Mouse (Mus musculus): ENCODE results near the gene Snx32. TPM values are rescaled to one million over a fixed set of nuclear protein-coding genes. Genes with fewer than 3 reads are reported as not detected.

Gene Snx32
- polyA plus RNA-seq, 1 experiment from 2014 or later, result 17.2 TPM

DNA sequence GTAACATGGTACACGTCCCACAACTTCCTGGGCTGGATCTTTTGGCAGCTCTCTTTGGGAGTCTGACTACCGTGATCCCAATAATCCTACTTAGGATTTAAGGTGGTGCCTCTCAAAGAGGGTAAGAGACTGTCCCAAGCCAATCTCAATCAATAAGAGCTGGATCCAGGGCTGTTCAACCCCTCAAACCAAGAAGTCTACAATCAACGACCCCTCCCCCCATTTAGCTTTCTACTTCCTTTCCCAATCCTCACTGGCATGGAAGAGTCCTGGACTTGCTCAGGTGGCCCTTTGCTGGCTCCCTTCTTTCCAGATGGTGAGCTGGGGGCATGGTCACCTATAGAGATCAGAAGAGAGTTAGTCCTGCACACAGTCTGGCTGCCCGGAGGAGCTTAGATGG, 23.6 kb downstream of the Snx32 start:
- Histone ChIP-seq H3K4me2 (ENCODE audit: low read depth, low read length) (peak overlapping the region; percentile 17; the same call in 1 of the 2 replicates), H3K27me3 (ENCODE audit: control insufficient read depth, insufficient read depth, low read length) (no peaks in the 10 kb centered on the region), H3K27ac (ENCODE audit: low read length) (no peak overlapping the region), H3K9ac (ENCODE audit: low read length) (no peak overlapping the region), H3K9me3 (replicated peaks; ENCODE audit: control insufficient read depth, low read length) (no peaks in the 10 kb centered on the region), H3K36me3 (ENCODE audit: control insufficient read depth, insufficient read depth) (peaks cover 21% of the 10 kb centered on the region), H3K4me3 (ENCODE audit: low read length) (no peak overlapping the region; the same call in 1 of the 2 replicates), H3K4me1 (ENCODE audit: control insufficient read depth, insufficient read depth, low read length) (peaks cover 21% of the 10 kb centered on the region)
- no peak for ATAC-seq (replicated peaks; ENCODE audit: extremely low read depth, insufficient read depth, low FRiP score)
- 77% methylated on average over 4 of the region's 4 CpGs for WGBS

DNA sequence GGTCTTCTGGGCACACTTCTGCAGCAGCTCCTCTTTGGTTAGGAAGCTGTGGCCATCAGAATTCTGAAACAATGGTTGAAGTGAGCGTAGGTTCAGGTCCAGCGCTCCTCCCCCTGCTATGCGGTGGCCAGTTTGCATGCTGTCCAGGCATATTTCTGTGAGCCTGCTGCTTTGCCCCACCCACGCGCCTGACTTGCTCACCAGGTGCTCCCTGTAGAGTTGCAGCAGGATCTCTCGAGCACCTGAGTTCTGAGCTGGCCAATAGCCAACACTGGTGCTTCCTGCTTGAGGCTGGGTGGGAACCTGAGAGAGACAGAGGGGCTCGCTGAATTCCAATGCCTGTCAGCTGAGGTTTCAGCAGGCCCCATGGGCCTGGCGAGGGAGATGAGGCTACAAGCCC, 24.1 kb downstream of the Snx32 start:
- H3K27me3 ChIP-seq (ENCODE audit: control insufficient read depth, insufficient read depth, low read length), result no peaks in the 10 kb centered on the region
- H3K27ac ChIP-seq (ENCODE audit: low read length), result no peak overlapping the region
- H3K4me3 ChIP-seq (ENCODE audit: low read length), result no peak overlapping the region
- no peaks in the 10 kb centered on the region for H3K9me3 ChIP-seq (replicated peaks; ENCODE audit: control insufficient read depth, low read length)
- peaks cover 20% of the 10 kb centered on the region for H3K4me1 ChIP-seq (ENCODE audit: control insufficient read depth, insufficient read depth, low read length)
- no peak overlapping the region for H3K9ac ChIP-seq (ENCODE audit: low read length)
- ATAC-seq (replicated peaks; ENCODE audit: extremely low read depth, insufficient read depth, low FRiP score), result no peak
- H3K36me3 ChIP-seq (ENCODE audit: control insufficient read depth, insufficient read depth), result peaks cover 25% of the 10 kb centered on the region
- H3K4me2 ChIP-seq (ENCODE audit: low read depth, low read length), result no peak overlapping the region
- 80% methylated on average over 8 of the region's 8 CpGs for WGBS

DNA sequence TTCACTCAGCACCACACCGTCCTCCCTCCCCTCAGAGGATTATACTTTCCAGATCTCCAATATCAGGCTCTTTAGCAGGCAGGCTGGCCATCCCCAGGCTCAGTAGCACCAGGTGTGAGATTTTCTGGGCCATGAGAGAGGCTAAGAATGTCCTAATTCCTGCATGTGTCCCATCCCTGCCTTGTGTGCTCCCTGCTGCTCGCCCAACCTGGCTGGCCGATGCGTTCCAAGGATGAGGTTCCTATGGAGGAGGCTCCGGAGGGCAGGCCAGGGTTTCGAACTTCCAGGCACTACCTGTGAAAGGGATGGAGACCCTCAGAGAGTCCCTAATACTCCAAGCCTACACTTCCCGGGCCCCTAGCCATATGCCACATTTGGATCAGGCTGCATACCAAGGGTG, 24.5 kb downstream of the Snx32 start:
- no peak for ATAC-seq (replicated peaks; ENCODE audit: extremely low read depth, insufficient read depth, low FRiP score)
- H3K27me3 ChIP-seq (ENCODE audit: control insufficient read depth, insufficient read depth, low read length), result no peaks in the 10 kb centered on the region
- H3K9me3 ChIP-seq (replicated peaks; ENCODE audit: control insufficient read depth, low read length), result no peaks in the 10 kb centered on the region
- peaks cover 20% of the 10 kb centered on the region for H3K4me1 ChIP-seq (ENCODE audit: control insufficient read depth, insufficient read depth, low read length)
- no peak overlapping the region for H3K4me2 ChIP-seq (ENCODE audit: low read depth, low read length)
- no peak overlapping the region for H3K4me3 ChIP-seq (ENCODE audit: low read length)
- 91% methylated on average over 7 of the region's 7 CpGs for WGBS
- H3K9ac ChIP-seq (ENCODE audit: low read length), result no peak overlapping the region
- H3K36me3 ChIP-seq (ENCODE audit: control insufficient read depth, insufficient read depth), result peaks cover 26% of the 10 kb centered on the region
- no peak overlapping the region for H3K27ac ChIP-seq (ENCODE audit: low read length)

DNA sequence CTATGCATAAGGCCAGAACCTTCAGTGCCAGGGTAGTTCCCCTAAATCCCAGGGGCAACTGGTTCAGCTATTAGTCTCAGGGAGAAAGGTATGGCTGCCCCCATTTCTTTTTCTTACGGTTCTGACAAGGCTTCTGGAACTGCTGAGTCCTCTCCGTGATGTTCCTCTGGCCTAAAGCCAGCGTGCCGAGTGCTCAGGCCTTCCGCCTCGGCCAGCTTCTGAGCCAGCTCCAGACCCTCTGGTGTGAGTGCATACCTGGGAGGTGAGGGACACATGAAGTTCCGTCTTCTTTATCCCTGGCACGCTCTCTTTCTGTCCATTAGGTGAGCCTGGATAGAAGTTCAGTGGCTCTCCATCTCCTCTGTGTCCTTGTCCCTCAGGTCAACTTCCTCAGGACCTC, 25.0 kb downstream of the Snx32 start:
- H3K4me2 ChIP-seq (ENCODE audit: low read depth, low read length), result no peak overlapping the region
- peaks cover 20% of the 10 kb centered on the region for H3K4me1 ChIP-seq (ENCODE audit: control insufficient read depth, insufficient read depth, low read length)
- 87% methylated on average over 8 of the region's 8 CpGs for WGBS
- H3K36me3 ChIP-seq (ENCODE audit: control insufficient read depth, insufficient read depth), result peaks cover 29% of the 10 kb centered on the region
- H3K27me3 ChIP-seq (ENCODE audit: control insufficient read depth, insufficient read depth, low read length), result no peaks in the 10 kb centered on the region
- ATAC-seq (replicated peaks; ENCODE audit: extremely low read depth, insufficient read depth, low FRiP score), result no peak
- no peaks in the 10 kb centered on the region for H3K9me3 ChIP-seq (replicated peaks; ENCODE audit: control insufficient read depth, low read length)
- H3K9ac ChIP-seq (ENCODE audit: low read length), result no peak overlapping the region
- H3K4me3 ChIP-seq (ENCODE audit: low read length), result no peak overlapping the region
- H3K27ac ChIP-seq (ENCODE audit: low read length), result no peak overlapping the region

DNA sequence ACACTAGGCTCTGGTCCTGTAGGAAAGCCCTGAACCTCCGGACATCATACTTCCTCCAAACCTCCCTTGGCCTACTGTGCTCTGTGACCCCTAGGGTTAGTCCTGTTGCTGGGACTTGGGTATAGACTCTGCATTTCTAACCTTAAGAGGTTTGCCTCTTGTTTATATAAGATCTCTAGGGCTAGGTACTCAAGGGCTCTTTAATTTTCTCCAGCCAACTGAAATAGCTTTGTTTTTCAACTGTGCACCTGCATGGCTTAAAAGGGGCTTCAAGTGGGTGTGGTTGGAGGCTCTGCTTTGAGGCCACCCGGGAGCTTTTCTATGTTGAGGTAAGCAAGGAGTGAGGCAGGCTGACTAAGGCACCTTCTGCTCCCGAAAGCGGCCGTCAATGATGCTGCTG, 25.8 kb downstream of the Snx32 start:
- peaks cover 16% of the 10 kb centered on the region for H3K4me1 ChIP-seq (ENCODE audit: control insufficient read depth, insufficient read depth, low read length)
- no peak overlapping the region for H3K9ac ChIP-seq (ENCODE audit: low read length)
- WGBS, result 81% methylated on average over 5 of the region's 5 CpGs
- ATAC-seq (replicated peaks; ENCODE audit: extremely low read depth, insufficient read depth, low FRiP score), result no peak
- H3K9me3 ChIP-seq (replicated peaks; ENCODE audit: control insufficient read depth, low read length), result no peaks in the 10 kb centered on the region
- H3K4me2 ChIP-seq (ENCODE audit: low read depth, low read length), result no peak overlapping the region
- H3K27ac ChIP-seq (ENCODE audit: low read length), result no peak overlapping the region
- H3K27me3 ChIP-seq (ENCODE audit: control insufficient read depth, insufficient read depth, low read length), result no peaks in the 10 kb centered on the region
- H3K36me3 ChIP-seq (ENCODE audit: control insufficient read depth, insufficient read depth), result peaks cover 33% of the 10 kb centered on the region
- H3K4me3 ChIP-seq (ENCODE audit: low read length), result no peak overlapping the region

DNA sequence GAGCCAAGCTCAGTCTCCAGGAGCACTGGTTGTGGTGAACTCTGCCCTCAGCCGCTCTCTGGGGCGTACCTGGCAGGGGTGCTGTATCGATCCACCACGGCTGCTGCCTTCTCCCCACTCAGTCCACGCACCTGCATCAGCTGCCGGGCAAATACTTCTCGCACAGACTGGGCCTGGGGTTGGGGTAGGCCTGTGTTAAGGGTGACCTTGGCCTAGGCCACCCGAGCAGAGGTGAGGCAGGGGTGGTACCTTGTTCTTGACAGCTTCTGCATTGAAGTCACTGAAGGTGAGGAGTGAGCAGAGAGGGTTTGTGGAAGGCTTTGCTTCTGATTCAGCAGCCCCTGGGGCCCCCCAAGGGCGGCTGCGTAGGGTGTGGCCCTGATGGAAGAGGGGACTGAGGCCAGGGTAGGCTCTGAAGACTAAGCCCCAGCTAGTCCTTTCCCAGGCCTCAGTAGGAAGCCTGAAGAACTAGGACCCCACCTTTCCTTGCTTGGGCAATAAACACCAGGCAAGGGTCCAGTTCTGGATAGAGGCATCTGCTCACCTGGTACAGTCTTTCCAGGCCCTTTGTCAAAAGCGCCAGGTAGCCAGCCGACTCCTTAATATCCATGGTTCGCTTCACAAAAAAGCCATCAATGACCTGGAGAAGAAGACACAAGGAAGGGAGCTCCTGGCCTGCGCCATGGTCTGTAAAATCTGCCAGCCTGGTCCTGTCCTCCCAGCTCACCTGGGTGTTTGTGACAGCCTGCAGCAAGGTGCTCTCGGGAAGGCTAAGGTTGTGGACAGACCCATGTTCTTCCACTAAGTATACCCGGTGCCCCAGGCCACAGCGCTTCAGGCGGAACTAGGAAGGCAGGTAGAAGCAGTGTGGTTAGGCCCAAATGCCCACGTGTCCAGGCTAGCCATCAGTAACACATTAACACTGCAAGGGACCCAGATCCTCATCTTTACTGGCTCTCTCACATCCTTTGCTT, 26.7 kb downstream of the Snx32 start:
- 91% methylated on average over 19 of the region's 19 CpGs for WGBS
- ATAC-seq (replicated peaks; ENCODE audit: extremely low read depth, insufficient read depth, low FRiP score), result no peak
- Histone ChIP-seq H3K9me3 (replicated peaks; ENCODE audit: control insufficient read depth, low read length) (no peaks in the 10 kb centered on the region), H3K4me3 (ENCODE audit: low read length) (no peak overlapping the region), H3K4me1 (ENCODE audit: control insufficient read depth, insufficient read depth, low read length) (peaks cover 15% of the 10 kb centered on the region), H3K27me3 (ENCODE audit: control insufficient read depth, insufficient read depth, low read length) (no peaks in the 10 kb centered on the region), H3K36me3 (ENCODE audit: control insufficient read depth, insufficient read depth) (peaks cover 33% of the 10 kb centered on the region), H3K9ac (ENCODE audit: low read length) (no peak overlapping the region), H3K4me2 (ENCODE audit: low read depth, low read length) (no peak overlapping the region), H3K27ac (ENCODE audit: low read length) (no peak overlapping the region)

DNA sequence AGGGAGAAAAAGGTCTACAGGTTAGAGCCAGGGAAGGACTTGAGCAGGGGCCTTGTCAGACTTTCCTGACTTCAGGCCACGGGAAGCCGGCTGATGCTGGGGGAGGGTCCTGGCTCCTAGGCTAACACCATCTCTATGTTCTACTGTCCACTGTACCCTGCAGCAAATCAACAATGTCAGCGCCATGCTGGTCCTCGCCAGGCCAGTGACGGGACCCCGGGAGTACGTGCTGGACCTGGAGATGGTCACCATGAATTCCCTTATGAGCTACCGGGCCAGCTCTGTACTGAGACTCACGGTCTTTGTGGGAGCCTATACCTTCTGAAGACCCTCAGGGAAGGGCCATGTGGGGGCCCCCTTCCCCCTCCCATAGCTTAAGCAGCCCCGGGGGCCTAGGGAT, 28.9 kb downstream of the Snx32 start:
- no peak overlapping the region for H3K4me3 ChIP-seq (ENCODE audit: low read length)
- no peak for ATAC-seq (replicated peaks; ENCODE audit: extremely low read depth, insufficient read depth, low FRiP score)
- no peaks in the 10 kb centered on the region for H3K9me3 ChIP-seq (replicated peaks; ENCODE audit: control insufficient read depth, low read length)
- H3K9ac ChIP-seq (ENCODE audit: low read length), result no peak overlapping the region
- 0 out of 2 replicates have a peak, but pooled peaks cover 1% of the 10 kb centered on the region for H3K4me1 ChIP-seq (ENCODE audit: control insufficient read depth, insufficient read depth, low read length)
- no peak overlapping the region for H3K4me2 ChIP-seq (ENCODE audit: low read depth, low read length)
- H3K27me3 ChIP-seq (ENCODE audit: control insufficient read depth, insufficient read depth, low read length), result no peaks in the 10 kb centered on the region
- H3K27ac ChIP-seq (ENCODE audit: low read length), result no peak overlapping the region
- WGBS, result 89% methylated on average over 10 of the region's 10 CpGs
- peaks cover 33% of the 10 kb centered on the region for H3K36me3 ChIP-seq (ENCODE audit: control insufficient read depth, insufficient read depth)

DNA sequence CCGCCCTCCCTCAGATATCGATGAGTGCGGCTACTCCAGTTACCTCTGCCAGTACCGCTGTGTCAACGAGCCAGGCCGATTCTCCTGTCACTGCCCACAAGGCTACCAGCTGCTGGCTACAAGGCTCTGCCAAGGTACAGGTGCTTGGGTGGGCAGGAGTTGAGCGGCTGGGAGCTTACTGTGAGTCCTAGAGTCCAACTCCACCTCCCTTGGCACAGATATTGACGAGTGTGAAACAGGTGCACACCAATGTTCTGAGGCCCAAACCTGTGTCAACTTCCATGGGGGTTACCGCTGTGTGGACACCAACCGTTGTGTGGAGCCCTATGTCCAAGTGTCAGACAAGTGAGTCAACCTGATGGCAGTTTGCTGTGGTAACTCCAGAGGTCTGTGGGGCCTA, 30.3 kb downstream of the Snx32 start:
- WGBS, result 88% methylated on average over 10 of the region's 10 CpGs
- Histone ChIP-seq H3K4me3 (ENCODE audit: low read length) (no peak overlapping the region), H3K36me3 (ENCODE audit: control insufficient read depth, insufficient read depth) (peaks cover 23% of the 10 kb centered on the region), H3K9ac (ENCODE audit: low read length) (no peak overlapping the region), H3K4me1 (ENCODE audit: control insufficient read depth, insufficient read depth, low read length) (peaks cover 7% of the 10 kb centered on the region), H3K4me2 (ENCODE audit: low read depth, low read length) (no peak overlapping the region), H3K9me3 (replicated peaks; ENCODE audit: control insufficient read depth, low read length) (no peaks in the 10 kb centered on the region), H3K27ac (ENCODE audit: low read length) (no peak overlapping the region), H3K27me3 (ENCODE audit: control insufficient read depth, insufficient read depth, low read length) (no peaks in the 10 kb centered on the region)
- no peak for ATAC-seq (replicated peaks; ENCODE audit: extremely low read depth, insufficient read depth, low FRiP score)

DNA sequence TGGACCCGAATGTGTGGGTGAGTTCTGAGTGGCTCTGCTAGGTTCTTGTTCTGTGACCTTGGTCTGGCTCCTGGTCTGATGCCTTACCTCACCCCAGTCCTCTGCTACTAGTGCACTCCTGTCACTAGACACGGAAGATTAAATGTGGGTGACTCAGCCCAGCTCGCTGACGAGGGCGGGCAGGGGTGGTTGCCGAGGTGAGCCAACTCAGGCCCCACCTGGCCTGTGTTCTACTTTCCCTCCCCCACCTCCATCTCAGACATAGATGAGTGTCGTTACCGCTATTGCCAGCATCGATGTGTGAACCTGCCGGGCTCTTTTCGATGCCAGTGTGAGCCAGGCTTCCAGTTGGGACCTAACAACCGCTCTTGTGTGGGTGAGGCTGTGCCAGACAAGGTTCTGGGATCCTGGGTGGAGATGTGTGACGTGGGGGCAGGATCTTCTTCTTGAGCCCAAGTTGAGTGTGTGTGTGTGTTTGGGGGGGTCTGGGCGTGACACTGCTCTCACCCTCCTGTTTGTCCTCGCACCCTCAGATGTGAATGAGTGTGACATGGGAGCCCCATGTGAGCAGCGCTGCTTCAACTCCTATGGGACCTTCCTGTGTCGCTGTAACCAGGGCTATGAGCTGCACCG, 32.6 kb downstream of the Snx32 start:
- peaks cover 20% of the 10 kb centered on the region for H3K36me3 ChIP-seq (ENCODE audit: control insufficient read depth, insufficient read depth)

More for the DNA sequence above, 32.6 kb downstream of the Snx32 start:
- WGBS, result 90% methylated on average over 18 of the region's 18 CpGs
- H3K4me3 ChIP-seq (ENCODE audit: low read length), result no peak overlapping the region
- H3K27ac ChIP-seq (ENCODE audit: low read length), result no peak overlapping the region
- H3K4me2 ChIP-seq (ENCODE audit: low read depth, low read length), result no peak overlapping the region
- no peaks in the 10 kb centered on the region for H3K9me3 ChIP-seq (replicated peaks; ENCODE audit: control insufficient read depth, low read length)
- H3K4me1 ChIP-seq (ENCODE audit: control insufficient read depth, insufficient read depth, low read length), result peaks cover 8% of the 10 kb centered on the region
- no peaks in the 10 kb centered on the region for H3K27me3 ChIP-seq (ENCODE audit: control insufficient read depth, insufficient read depth, low read length)
- no peak overlapping the region for H3K9ac ChIP-seq (ENCODE audit: low read length)
- no peak for ATAC-seq (replicated peaks; ENCODE audit: extremely low read depth, insufficient read depth, low FRiP score)

All from heart, embryonic 16.5 days (tissue).